Mouse (Mus musculus): ENCODE results near the gene Dcaf15.

The Dcaf15 gene

GRCm38 (mm10) chr8:84067047-84067573 lies 37.5 kb downstream of the Dcaf15 start:
- peak; percentile 98 to 99 for DNase-seq (ENCODE audit: low spot score in 2 of 2)

GRCm38 (mm10) chr8:84066291-84066930 lies 38.2 kb downstream of the Dcaf15 start, which contains the start of gene Rfx1:
Gene Rfx1 (plus strand): TSS chr8:84066834.
- peak; percentile 95 to 98 for DNase-seq (ENCODE audit: low spot score in 2 of 2)

DNA sequence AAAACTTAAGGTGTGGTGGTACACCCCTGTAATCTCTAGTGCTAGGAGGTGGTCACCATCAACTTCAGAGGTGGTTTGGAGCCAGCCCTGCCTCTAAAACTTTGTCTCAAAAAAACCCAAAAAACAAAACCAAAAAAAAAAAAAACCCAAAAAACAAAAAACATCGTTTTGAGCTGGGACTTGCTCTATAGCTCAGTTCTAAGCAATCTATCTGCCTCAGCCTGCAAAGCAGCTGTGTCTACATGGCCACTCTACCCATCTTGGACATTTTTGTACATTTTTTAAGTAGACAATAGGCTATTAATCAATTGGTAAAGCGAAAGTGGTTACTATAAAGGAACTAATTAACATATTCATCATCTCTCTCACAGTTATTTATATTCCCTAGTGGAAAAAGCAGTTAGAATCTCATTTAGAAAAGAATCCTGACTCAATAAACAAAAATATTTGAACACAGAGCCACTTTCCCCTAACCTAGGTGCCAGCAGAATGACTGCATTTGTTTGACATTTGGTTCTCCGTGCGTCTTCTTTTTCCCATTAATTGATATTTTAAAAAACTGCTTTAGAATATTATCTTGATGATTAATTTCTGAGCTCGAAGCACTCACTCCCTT lies 39.0 kb downstream of the Dcaf15 start:
- no peak for DNase-seq (ENCODE audit: low spot score in 2 of 2)

DNA sequence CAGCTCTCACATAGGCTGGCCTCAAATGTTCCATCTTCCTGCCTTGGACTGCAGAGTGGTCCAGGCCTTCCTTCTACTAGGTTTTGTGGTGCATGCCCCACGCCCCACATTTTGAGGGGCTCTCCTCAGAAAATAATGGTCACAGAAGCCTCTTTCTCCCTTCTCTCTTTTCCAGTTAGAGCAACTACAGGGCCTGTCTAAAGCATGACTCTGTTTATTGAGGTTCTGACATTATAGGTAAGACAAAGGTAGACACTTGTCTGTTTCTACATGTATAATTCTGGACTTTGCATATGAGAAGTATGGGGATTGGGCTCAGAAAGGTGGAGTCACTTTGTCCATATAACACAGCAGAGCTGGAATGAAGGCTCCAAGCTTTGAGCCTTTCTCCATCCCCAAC lies 39.5 kb downstream of the Dcaf15 start, which contains the start of gene Gm10643:
Gene Gm10643, minus strand, starts transcription at position 101 of the 400 bp plus-strand sequence.
- no peak for DNase-seq (ENCODE audit: low spot score in 2 of 2)

GRCm38 (mm10) chr8:84063861-84064610 lies 40.5 kb downstream of the Dcaf15 start:
- DNase-seq (ENCODE audit: low spot score in 2 of 2): peak in 1 of 2 experiments; percentile 76

- no peak for DNase-seq (ENCODE audit: low spot score in 2 of 2)
These were observed 44.3 kb downstream of the Dcaf15 start for GRCm38 (mm10) chr8:84060245-84060644.

DNA sequence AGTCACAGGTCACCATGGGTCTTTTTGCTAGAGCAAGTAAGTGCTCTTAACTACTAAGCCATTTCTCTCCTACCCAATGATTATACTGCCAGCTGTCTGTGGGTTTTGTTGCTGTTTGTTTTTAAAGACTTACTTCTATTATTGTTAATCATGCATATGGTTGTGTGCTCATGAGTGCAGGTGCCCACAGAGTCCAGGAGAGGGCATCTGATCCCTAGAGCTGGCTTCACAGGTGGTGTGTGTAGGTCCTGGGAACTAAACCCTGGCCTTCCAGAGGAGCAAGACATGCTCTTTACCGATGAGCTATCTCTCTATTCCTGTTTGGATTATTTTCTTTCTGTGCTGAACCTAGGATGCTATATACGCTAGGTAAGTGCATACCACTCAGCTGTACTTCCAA lies 45.3 kb downstream of the Dcaf15 start:
- no peak for DNase-seq (ENCODE audit: low spot score in 2 of 2)

GRCm38 (mm10) chr8:84057827-84058226 lies 46.7 kb downstream of the Dcaf15 start:
- no peak for DNase-seq (ENCODE audit: low spot score in 2 of 2)

- no peak for DNase-seq (ENCODE audit: low spot score in 2 of 2)
These were observed 51.3 kb downstream of the Dcaf15 start for GRCm38 (mm10) chr8:84053229-84053628.

DNA sequence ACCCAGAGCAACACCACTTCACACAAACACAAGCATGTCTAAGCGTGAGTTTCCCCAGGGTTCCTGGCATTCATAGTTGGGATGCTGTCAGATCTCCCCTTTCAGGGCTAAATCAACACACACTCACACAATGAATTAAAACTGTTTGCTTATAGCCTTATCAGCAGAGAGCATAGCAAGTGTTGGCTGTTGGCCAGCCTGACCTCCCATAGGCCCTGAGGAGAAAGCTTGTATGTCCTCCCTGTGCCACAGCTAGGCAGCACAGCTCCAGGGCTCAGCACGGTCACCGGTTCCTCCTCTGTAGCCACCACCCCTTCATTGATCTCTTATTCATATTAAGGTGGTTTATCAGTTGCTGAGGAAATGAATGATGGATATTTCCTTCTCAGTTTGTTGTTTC lies 51.8 kb downstream of the Dcaf15 start:
- DNase-seq (ENCODE audit: low spot score in 2 of 2): peak in 1 of 2 experiments; percentile 58

DNA sequence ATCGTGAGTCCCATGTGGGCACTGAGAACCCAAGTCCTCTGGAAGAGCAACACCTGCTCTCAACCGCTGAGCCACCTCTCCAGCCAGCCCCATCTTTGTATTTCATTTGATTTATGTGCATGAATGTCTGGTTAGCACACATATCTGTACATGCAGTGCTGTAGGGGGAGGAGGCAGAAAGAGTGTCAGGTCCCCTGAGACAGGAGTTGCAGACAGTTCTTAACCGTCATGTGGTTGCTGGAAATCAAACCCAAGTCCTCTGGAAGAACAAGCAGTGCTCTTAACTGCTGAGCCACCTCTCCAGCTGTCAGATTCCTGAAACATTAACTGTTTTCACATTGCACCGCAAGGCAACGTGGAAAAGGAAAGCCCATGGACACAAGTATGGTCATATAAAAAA lies 56.4 kb downstream of the Dcaf15 start:
- DNase-seq (ENCODE audit: low spot score in 2 of 2): no peak

Data from spleen, postnatal 10 days (tissue).